Mouse (Mus musculus) limb, embryonic 15.5 days (tissue): ENCODE data around the gene Daam2. TPM values are rescaled to one million over a fixed set of nuclear protein-coding genes. Genes with fewer than 3 reads are reported as not detected.

Experiments used
- ATAC-seq: fragments of 200-750 bp; cut with Nextera tagmentation; 2 replicates; pipeline ENCODE4 v1.8.0; 2017; ENCODE audit warnings: low read depth, moderate TSS enrichment; ENCODE audit not compliant: insufficient number of reproducible peaks, low FRiP score, low TSS enrichment
- H3K27ac ChIP-seq: fragments of 300-500 bp; sonication (generic); 2 replicates; pipeline ENCODE4 v1.5.1; 2015; ENCODE audit warnings: moderate library complexity, mild to moderate bottlenecking, inconsistent platforms
- H3K27me3 ChIP-seq: fragments of 300-500 bp; sonication (generic); 2 replicates; pipeline ENCODE4 v1.6.1; 2015; ENCODE audit warnings: inconsistent platforms
- H3K36me3 ChIP-seq: fragments of 300-500 bp; sonication (generic); 2 replicates; pipeline ENCODE4 v1.6.1; 2015; ENCODE audit warnings: inconsistent platforms
- H3K4me1 ChIP-seq: fragments of 300-500 bp; sonication (generic); 2 replicates; pipeline ENCODE4 v1.6.1; 2015; ENCODE audit warnings: inconsistent platforms
- H3K4me2 ChIP-seq: fragments of 300-500 bp; sonication (generic); 2 replicates; pipeline ENCODE4 v1.6.1; 2015; ENCODE audit warnings: mild to moderate bottlenecking, inconsistent platforms
- H3K4me3 ChIP-seq: fragments of 300-500 bp; sonication (generic); 2 replicates; pipeline ENCODE4 v1.5.1; 2015; ENCODE audit warnings: mild to moderate bottlenecking, inconsistent platforms
- H3K9ac ChIP-seq: fragments of 300-500 bp; sonication (generic); 2 replicates; pipeline ENCODE4 v1.6.1; 2015; ENCODE audit warnings: inconsistent platforms
- H3K9me3 ChIP-seq: fragments of 300-500 bp; sonication (generic); 2 replicates; pipeline ENCODE4 v1.6.1; 2016; ENCODE audit warnings: inconsistent platforms
- WGBS: fragments of 180-500 bp; shearing (Covaris S2); methylation state at CpG from one replicate; pipeline ENCODE4 v1.1.7; 2015; 5-methylcytosine and 5-hydroxymethylcytosine counted together
- polyA plus RNA-seq: library from polyadenylated mRNA; unstranded; fragments of >200 nt; fragmentation: Nextera tagmentation; extraction: Ambion mirVana; gene quantifications from 2 replicates; pipeline ENCODE4 v1.2.1, GENCODE M21; 2015

Gene Daam2
- polyA plus RNA-seq, 1 experiment from 2014 or later = 9.9 TPM

DNA sequence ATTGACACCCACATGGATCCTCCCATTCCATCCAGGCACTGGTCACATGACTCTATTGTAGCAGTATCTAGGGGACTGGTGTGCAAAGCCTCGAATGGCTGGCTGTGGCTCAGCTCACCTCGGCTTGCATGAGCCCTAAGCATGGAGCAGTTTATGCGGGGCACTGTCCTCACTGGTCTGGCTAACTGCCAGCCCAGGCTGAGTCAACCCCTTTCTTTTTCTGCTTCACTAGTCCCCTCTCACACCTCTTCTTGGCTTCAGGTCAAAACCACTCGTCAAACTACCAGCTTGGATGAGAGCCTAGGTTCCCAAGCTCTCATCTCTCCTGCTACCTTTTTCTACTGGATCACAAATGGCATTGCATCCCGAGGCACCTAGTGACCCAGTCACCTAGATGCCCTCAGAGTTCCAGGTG is 51.5 kb downstream of the Daam2 start:
- Histone ChIP-seq H3K9me3 (no peaks in the 10 kb centered on the region), H3K27ac (no peak overlapping the region), H3K36me3 (peaks cover 5% of the 10 kb centered on the region; the same call in 1 of the 2 replicates), H3K4me1 (peaks cover 9% of the 10 kb centered on the region; the same call in 1 of the 2 replicates), H3K27me3 (no peaks in the 10 kb centered on the region), H3K4me2 (no peak overlapping the region), H3K9ac (no peak overlapping the region), H3K4me3 (no peak overlapping the region)
- WGBS = 43% methylated on average over 5 of the region's 5 CpGs
- ATAC-seq = no peak

- Histone ChIP-seq H3K4me3 (no peak overlapping the region), H3K9me3 (no peaks in the 10 kb centered on the region), H3K27me3 (no peaks in the 10 kb centered on the region), H3K4me1 (peaks cover 5% of the 10 kb centered on the region; the same call in 1 of the 2 replicates), H3K4me2 (no peak overlapping the region), H3K9ac (no peak overlapping the region), H3K36me3 (peaks cover 5% of the 10 kb centered on the region; the same call in 1 of the 2 replicates), H3K27ac (no peak overlapping the region)
- 92% methylated on average over 16 of the region's 16 CpGs for WGBS
- ATAC-seq = no peak
Measured at GRCm38 (mm10) chr17:49509431-49509830, 54.7 kb downstream of the Daam2 start.

DNA sequence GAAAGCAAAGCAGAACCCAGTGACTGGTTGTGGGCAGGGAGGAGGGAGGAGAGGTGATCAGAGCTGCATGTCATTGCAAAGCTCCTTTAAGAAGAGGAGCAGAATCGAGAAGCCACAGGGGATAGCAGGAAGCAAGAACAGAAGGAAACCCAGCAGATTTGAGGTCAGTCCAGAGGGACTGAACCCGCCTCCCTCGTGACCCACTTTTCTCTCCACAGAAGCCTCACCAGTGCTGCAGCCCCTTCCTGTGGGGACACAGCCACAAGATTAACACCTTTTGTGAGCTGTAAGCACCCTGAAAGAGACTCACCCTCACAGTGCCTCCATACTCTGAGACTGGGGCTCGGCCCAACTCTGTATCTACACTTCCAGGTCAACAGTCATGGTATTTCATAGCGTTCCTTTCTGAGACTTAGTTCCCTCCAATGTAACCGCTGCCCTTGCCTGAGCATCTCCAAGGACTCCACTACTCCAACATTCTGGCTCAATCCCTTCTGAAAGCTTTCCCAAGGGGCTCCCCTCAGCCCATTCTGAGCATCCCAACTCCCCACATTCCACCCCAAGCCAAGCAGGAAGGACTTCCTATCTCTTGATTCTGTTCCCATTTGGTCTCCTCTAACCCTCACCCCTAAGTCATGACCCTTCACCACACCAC is 60.8 kb downstream of the Daam2 start:
- Histone ChIP-seq H3K36me3 (0 out of 2 replicates have a peak, but pooled peaks cover 3% of the 10 kb centered on the region), H3K4me1 (no peaks in the 10 kb centered on the region), H3K9me3 (no peaks in the 10 kb centered on the region), H3K9ac (no peak overlapping the region), H3K27me3 (no peaks in the 10 kb centered on the region), H3K27ac (no peak overlapping the region), H3K4me3 (no peak overlapping the region), H3K4me2 (no peak overlapping the region)
- WGBS = 67% methylated on average over 6 of the region's 6 CpGs
- ATAC-seq = no peak

GRCm38 (mm10) chr17:49500234-49500633 is 63.9 kb downstream of the Daam2 start:
- Histone ChIP-seq H3K9me3 (no peaks in the 10 kb centered on the region), H3K4me2 (no peak overlapping the region), H3K36me3 (peaks cover 13% of the 10 kb centered on the region), H3K27ac (no peak overlapping the region), H3K27me3 (no peaks in the 10 kb centered on the region), H3K4me3 (no peak overlapping the region), H3K9ac (no peak overlapping the region), H3K4me1 (no peaks in the 10 kb centered on the region)
- WGBS = 67% methylated on average over 2 of the region's 2 CpGs
- ATAC-seq = no peak

DNA sequence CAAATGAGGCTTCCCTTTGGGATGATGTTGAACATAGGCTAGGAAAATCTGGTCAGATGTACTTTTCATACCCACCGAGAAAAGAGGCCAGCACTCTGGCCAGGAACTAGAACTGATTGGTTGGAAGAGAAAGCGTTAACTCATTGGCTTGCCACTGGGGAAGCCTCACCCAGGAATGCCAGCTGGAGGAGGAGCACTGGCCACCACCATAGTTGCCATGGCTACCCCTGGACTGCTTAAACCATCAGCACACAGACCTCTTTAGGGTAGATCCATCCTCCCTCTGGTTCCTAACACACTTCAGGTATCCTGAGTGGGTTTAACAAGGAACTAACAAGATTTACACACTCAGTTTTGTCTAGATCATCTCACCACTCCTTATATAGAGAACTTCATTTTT is 64.5 kb downstream of the Daam2 start:
- H3K4me3 ChIP-seq = no peak overlapping the region
- no peak overlapping the region for H3K27ac ChIP-seq
- H3K9me3 ChIP-seq = no peaks in the 10 kb centered on the region
- no peak for ATAC-seq
- H3K36me3 ChIP-seq = peaks cover 19% of the 10 kb centered on the region
- no peak overlapping the region for H3K4me2 ChIP-seq
- WGBS = 87% methylated on average over 2 of the region's 2 CpGs
- no peaks in the 10 kb centered on the region for H3K27me3 ChIP-seq
- H3K9ac ChIP-seq = no peak overlapping the region
- no peaks in the 10 kb centered on the region for H3K4me1 ChIP-seq

DNA sequence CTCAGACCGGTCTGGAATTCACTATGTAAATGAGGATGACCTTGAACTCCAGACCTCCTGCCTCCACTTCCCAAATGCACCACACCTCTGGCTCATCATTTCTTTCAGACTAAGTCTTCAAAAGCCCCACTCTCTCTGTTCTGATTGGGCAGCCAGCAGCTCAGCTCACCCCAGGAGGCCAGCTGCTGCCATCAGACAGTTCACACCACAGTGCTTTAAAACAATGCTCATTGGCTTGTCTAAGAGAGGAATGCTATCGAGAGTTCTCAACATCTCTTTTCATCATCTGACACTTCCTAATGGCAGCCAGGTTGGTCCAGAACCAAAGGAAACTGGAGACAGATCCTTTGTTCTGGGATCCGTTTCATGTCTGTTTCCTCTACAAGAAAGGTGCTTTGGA is 66.0 kb downstream of the Daam2 start:
- peaks cover 33% of the 10 kb centered on the region for H3K36me3 ChIP-seq
- H3K9me3 ChIP-seq = no peaks in the 10 kb centered on the region
- no peak for ATAC-seq
- WGBS = 63% methylated on average over 3 of the region's 3 CpGs
- H3K4me2 ChIP-seq = no peak overlapping the region
- no peak overlapping the region for H3K9ac ChIP-seq
- H3K27me3 ChIP-seq = no peaks in the 10 kb centered on the region
- no peaks in the 10 kb centered on the region for H3K4me1 ChIP-seq
- H3K27ac ChIP-seq = no peak overlapping the region
- H3K4me3 ChIP-seq = no peak overlapping the region

GRCm38 (mm10) chr17:49493276-49493675 is 70.9 kb downstream of the Daam2 start:
- H3K27ac ChIP-seq = no peak overlapping the region
- H3K27me3 ChIP-seq = no peaks in the 10 kb centered on the region
- WGBS = 95% methylated on average over 4 of the region's 4 CpGs
- peaks cover 53% of the 10 kb centered on the region for H3K36me3 ChIP-seq
- H3K4me1 ChIP-seq = no peaks in the 10 kb centered on the region
- H3K9me3 ChIP-seq = no peaks in the 10 kb centered on the region
- ATAC-seq = no peak
- H3K4me2 ChIP-seq = no peak overlapping the region
- H3K4me3 ChIP-seq = no peak overlapping the region
- no peak overlapping the region for H3K9ac ChIP-seq

DNA sequence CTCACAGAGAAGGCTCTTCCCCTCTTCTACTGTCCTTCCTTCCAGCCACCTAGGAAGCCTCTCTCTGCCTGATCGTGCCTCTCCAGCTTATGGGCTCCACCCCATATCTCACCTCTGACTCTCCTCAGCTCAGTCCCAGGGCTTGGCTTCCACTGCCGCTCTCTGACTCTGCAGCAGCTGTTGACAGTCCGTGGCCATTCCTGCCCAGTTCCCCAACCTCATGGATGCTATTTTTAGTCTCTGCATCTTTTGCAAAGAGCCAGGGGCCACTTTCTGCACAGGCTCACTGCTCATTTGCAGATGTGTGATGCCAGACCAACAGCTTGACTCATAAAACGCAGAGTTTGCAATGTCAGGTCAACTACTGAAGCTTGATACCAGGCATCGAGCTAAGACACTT is 75.0 kb downstream of the Daam2 start:
- WGBS = 57% methylated on average over 5 of the region's 5 CpGs
- no peaks in the 10 kb centered on the region for H3K27me3 ChIP-seq

GRCm38 (mm10) chr17:49484435-49484834 is 79.7 kb downstream of the Daam2 start:
- H3K36me3 ChIP-seq = peaks cover 64% of the 10 kb centered on the region
- WGBS = 73% methylated on average over 3 of the region's 3 CpGs
- ATAC-seq = no peak

More for the DNA sequence above, 75.0 kb downstream of the Daam2 start:
- Histone ChIP-seq H3K27ac (no peak overlapping the region), H3K4me1 (no peaks in the 10 kb centered on the region), H3K9ac (no peak overlapping the region), H3K4me2 (no peak overlapping the region), H3K36me3 (peaks cover 68% of the 10 kb centered on the region), H3K4me3 (no peak overlapping the region), H3K9me3 (no peaks in the 10 kb centered on the region)
- ATAC-seq = no peak

DNA sequence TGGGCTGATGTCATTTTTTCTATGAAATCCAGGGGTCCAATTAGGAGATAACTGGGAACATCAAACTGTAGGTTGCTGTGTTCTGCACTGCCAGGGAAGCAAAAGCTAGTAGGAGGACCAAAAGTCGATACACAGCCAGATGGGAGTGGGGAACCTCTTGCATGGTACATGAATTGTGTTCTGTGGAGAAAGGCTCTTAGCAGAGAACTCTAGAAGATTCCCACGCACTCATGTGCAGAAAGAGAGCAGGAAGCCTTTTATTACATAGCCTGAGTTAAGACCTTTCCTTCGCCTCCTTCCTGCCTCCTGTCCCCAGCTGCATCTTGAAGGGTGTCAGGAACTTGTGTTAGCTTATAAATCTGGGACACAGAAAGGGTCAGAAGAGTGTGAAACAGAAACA is 82.3 kb downstream of the Daam2 start:
- H3K4me1 ChIP-seq = peaks cover 6% of the 10 kb centered on the region; the same call in 1 of the 2 replicates
- no peak overlapping the region for H3K9ac ChIP-seq
- peaks cover 54% of the 10 kb centered on the region for H3K36me3 ChIP-seq
- no peaks in the 10 kb centered on the region for H3K27me3 ChIP-seq
- WGBS = 79% methylated on average over 3 of the region's 3 CpGs
- H3K9me3 ChIP-seq = no peaks in the 10 kb centered on the region
- ATAC-seq = no peak
- H3K27ac ChIP-seq = no peak overlapping the region
- no peak overlapping the region for H3K4me3 ChIP-seq
- H3K4me2 ChIP-seq = no peak overlapping the region

More at GRCm38 (mm10) chr17:49484435-49484834, 79.7 kb downstream of the Daam2 start:
- Histone ChIP-seq H3K4me1 (no peaks in the 10 kb centered on the region), H3K9ac (no peak overlapping the region), H3K27me3 (no peaks in the 10 kb centered on the region), H3K27ac (no peak overlapping the region), H3K9me3 (no peaks in the 10 kb centered on the region), H3K4me2 (no peak overlapping the region), H3K4me3 (no peak overlapping the region)

DNA sequence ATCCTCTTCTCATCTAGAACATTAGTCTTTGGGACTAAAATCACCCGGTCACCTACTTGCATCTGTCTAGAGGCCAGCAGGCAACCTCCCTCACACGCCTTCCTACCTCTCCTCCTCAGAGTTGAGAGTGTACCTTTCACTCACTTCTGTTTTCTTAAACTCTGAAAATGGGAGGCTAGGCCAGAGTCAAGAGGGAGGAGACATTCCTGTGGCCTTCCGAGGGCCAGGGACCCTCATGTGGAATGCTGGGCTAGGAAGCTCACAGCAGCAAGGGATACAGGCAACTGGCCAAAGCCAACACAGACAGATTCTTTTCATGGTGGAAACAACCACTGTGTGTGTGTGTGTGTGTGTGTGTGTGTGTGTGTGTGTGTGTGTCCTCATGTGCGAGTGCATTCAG is 86.8 kb downstream of the Daam2 start:
- 51% methylated on average over 4 of the region's 4 CpGs for WGBS
- Histone ChIP-seq H3K9me3 (no peaks in the 10 kb centered on the region), H3K4me2 (no peak overlapping the region), H3K4me1 (peaks cover 16% of the 10 kb centered on the region; the same call in 1 of the 2 replicates), H3K27ac (no peak overlapping the region), H3K4me3 (no peak overlapping the region), H3K36me3 (peaks cover 46% of the 10 kb centered on the region), H3K9ac (no peak overlapping the region), H3K27me3 (no peaks in the 10 kb centered on the region)
- ATAC-seq = no peak

DNA sequence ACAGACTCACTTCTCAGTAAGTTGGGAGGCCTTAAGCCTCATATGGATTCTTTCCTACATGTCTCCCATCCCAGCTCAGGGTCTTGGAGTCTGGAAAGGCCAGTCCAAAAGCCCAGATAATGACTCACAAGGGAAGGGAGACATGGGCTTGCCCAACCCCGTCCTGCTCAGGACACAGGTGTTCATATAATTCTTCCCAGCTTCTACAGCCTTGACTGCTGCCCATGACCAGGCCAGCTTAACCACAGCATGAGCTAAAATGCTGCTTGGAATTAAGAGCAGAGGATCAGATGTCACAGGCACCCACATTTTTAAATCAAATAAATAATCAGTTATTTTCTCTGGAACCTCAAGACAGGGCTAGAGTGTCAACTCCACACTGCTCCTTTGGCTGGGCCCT is 89.0 kb downstream of the Daam2 start:
- no peak overlapping the region for H3K4me2 ChIP-seq
- H3K4me1 ChIP-seq = peaks cover 16% of the 10 kb centered on the region; the same call in 1 of the 2 replicates
- 65% methylated on average over 1 of the region's 1 CpGs for WGBS
- H3K4me3 ChIP-seq = no peak overlapping the region
- ATAC-seq = no peak
- H3K36me3 ChIP-seq = peaks cover 45% of the 10 kb centered on the region
- H3K9me3 ChIP-seq = no peaks in the 10 kb centered on the region
- no peak overlapping the region for H3K9ac ChIP-seq
- no peaks in the 10 kb centered on the region for H3K27me3 ChIP-seq
- H3K27ac ChIP-seq = no peak overlapping the region
